Mouse (Mus musculus): ENCODE data around the gene Snx22.

The Snx22 gene

DNA sequence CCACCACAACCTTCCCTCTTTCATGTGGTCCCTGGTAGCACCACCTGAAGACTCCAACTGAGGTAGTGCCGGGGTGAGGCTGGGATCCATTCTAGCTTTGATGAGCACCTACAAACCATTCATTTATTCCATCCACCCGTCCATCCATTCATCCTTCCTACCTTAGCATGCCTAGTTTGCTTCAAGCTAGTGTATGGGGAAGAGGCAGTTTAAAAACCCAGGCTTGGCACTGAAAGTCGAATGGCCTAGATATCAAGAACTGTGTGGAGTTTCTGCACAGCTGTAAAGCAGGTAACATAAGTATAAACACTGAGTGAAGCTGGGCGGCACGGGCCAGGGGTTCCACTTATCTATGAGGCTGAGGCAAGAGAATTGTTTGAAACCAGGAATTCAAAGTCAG lies 632 bp upstream of the Snx22 start:
- DNase-seq (ENCODE audit: inconsistent age in 2 of 2, low spot score in 1 of 2), result peak in 1 of 2 experiments; percentile 16

DNA sequence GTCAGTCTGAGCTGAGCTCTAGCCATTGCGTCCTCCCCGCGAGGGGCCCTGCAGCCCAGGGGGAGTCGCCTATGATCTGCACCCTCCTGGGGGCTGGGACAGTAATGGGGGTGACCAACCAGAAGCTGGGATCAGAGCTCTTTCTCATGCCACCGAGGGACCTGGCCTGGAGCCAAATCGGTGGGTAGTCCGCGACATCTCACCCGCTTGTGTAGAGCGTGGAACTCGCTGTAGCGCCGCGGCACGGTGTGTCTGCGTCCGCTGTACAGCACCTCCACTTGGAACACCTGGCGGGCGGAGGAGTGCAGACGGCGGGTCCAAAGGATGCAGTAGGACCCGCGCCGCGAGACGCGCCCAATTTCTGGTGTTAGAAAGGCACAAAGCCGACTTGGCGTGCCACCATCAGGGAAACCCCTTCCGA lies 538 bp downstream of the Snx22 start:
- peak; percentile 35 to 69 for DNase-seq (ENCODE audit: inconsistent age in 2 of 2, low spot score in 1 of 2)

- no peak for DNase-seq (ENCODE audit: inconsistent age in 2 of 2, low spot score in 1 of 2)
Observed at GRCm38 (mm10) chr9:66068056-66068455, 1.5 kb downstream of the Snx22 start.

GRCm38 (mm10) chr9:66067542-66067941 lies 2.0 kb downstream of the Snx22 start:
- peak in 1 of 2 experiments; percentile 61 for DNase-seq (ENCODE audit: inconsistent age in 2 of 2, low spot score in 1 of 2)

DNA sequence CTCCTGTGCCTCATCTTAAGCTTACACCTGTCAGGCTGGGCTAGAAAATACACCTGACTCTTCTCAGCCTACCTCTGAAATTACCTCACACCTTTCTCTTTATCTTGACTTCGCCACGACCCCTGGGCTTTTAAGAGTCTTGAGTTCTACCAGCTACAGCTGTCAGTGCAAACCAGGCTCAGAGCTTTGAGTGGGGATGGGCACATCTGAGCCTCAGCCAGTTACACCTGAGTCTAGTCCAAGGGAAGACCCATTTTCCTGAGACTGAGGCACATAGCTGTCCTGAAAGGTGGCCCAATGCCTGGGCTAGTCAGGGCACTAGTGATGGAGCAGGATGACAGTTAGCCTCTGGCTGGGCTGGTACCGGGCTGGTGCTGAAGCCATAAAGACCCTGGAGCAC lies 2.7 kb downstream of the Snx22 start:
- DNase-seq (ENCODE audit: inconsistent age in 2 of 2, low spot score in 1 of 2), result no peak

DNA sequence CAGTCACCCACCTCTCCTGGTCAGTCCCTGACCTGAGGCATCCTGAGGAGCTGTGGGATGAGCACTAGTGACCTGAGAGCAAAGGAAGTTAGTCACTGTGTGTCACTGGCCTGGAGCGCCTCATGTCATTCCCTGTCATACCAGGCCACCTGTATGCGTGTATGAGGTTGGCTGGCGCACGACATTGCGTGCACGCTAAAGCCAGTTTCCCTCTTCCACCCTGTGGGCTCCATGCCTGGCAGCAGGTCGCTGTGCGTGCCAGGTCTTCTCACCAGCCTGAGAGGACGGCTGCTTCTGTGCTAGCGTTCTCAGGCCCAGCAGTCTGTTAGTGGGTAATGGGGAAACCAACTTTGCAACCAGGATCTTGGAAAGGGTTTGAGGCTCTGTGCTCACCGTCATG lies 5.2 kb downstream of the Snx22 start:
- DNase-seq (ENCODE audit: inconsistent age in 2 of 2, low spot score in 1 of 2), result no peak

- DNase-seq (ENCODE audit: inconsistent age in 2 of 2, low spot score in 1 of 2), result peak in 1 of 2 experiments; percentile 70
Observed at GRCm38 (mm10) chr9:66063446-66063845, 6.1 kb downstream of the Snx22 start.

DNA sequence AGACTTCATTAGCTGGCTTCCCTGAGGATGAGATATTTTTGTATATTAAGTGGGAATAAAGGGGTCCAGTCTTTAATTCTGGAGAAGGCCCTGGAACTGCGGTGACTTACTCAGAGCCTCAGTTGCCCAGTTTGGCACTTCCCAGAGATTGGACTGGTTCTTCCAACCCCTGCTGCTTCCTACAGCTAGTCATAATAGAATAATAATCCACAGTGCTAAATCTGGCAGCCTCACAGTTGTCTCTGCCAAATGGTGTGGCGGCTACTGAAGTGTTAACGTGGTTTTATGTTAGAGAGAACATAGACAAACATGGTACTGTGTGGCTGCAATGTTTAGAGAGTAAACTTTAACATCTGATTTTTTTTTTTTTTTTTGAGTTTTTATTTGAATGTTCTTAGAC lies 7.9 kb downstream of the Snx22 start:
- DNase-seq (ENCODE audit: inconsistent age in 2 of 2, low spot score in 1 of 2), result no peak

- DNase-seq (ENCODE audit: inconsistent age in 2 of 2, low spot score in 1 of 2), result peak in 1 of 2 experiments; percentile 43
Observed at GRCm38 (mm10) chr9:66060986-66061385, 8.5 kb downstream of the Snx22 start.

DNA sequence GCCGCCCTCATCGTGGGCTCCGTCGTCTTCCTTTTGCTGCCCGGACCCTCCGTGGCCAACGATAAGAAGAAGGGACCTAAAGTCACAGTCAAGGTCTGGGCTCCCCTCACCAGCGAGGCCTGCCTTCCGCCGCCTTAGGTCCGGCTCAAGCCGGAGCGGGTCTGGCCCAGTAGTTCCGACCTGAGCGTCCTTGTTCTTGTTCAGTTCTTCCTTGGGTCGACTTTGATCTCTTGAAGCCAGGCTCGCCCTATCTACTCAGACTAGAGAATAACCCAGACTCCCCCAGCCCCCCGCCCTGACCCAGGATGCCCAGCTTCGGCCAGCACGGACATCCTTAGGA lies 9.2 kb downstream of the Snx22 start:
- DNase-seq (ENCODE audit: inconsistent age in 2 of 2, low spot score in 1 of 2), result no peak

DNA sequence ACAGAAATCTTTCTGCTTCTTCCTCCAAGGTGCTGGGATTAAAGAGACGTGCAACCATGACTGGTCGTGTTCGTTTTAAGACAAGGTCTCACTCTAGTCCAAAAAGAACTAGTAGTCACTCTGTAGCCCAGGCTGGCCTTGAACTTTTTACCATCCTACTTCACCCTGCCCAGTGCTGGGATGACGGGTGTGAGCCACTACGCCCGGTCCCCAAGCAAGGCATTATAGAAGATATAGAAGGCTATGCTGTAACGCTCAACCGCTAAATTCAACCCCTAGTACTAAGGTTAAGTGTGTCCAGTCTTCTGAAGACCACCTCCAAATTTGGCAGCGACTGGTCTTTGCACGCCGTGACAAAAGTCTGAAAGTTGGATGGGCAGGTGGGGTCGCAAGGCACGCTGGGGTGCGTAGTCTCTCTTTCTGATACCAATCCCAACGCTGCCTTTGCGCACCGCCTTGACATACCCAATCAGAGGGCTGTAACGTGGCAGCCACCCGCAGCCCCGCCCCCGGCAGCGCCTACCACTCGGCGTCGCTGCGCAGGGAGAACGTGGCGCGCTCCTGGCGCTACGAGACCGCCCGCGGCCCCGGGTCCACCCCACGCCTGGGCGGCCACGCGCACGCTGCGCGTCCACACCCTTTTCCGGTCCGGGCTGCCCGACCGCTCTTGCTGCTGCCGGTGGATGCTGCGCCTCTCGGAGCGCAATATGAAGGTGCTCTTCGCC lies 9.8 kb downstream of the Snx22 start, which contains the start of gene Ppib:
TSS of gene Ppib (plus strand) at position 640 of the 725 bp plus-strand sequence.
- peak; percentile 99 for DNase-seq (ENCODE audit: inconsistent age in 2 of 2, low spot score in 1 of 2)

GRCm38 (mm10) chr9:66053620-66054019 lies 15.9 kb downstream of the Snx22 start:
- DNase-seq (ENCODE audit: inconsistent age in 2 of 2, low spot score in 1 of 2), result no peak

GRCm38 (mm10) chr9:66052731-66053130 lies 16.8 kb downstream of the Snx22 start:
- no peak for DNase-seq (ENCODE audit: inconsistent age in 2 of 2, low spot score in 1 of 2)

GRCm38 (mm10) chr9:66051493-66051892 lies 18.0 kb downstream of the Snx22 start:
- no peak for DNase-seq (ENCODE audit: inconsistent age in 2 of 2, low spot score in 1 of 2)

- DNase-seq (ENCODE audit: inconsistent age in 2 of 2, low spot score in 1 of 2), result no peak
Observed at GRCm38 (mm10) chr9:66049931-66050601, 19.5 kb downstream of the Snx22 start.

DNA sequence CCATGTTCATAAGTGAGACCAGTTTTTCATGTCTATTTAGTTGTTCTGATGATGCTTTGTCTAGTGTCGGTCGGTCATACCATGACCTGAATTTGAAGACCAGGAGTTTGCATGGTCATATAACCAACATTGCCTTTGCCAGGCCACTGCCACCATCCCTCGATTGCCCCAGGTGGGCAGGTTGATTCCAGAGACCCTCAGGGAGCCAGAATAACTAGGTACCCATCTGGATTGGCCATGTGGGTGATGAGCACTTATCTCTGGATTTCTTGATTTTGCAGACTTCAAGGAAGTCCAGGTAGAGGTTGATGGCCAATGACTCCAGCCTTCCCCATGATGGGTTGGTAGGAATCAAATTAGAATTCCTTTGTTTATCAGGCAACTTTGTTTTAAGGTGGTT lies 26.3 kb downstream of the Snx22 start:
- DNase-seq (ENCODE audit: inconsistent age in 2 of 2, low spot score in 1 of 2), result no peak

DNA sequence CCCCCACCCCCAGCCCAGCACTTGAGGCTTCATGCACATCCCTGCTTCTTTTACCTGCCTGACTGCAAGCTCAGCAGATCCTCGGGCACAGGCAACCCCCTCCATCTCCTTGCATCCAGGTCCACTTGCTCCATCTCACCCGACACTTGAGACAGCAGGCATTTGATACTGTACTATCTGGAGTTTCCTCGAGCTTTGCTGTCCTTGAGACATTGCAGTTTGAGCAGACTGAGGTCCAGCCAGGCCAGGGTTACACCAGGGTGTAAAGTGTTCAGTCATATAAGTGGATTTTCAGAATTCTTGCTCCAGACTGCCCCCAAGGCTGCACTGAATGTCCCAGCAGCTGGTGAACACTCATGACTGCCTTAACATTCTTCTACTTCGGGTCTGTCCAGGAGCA lies 27.2 kb downstream of the Snx22 start:
- no peak for DNase-seq (ENCODE audit: inconsistent age in 2 of 2, low spot score in 1 of 2)

DNA sequence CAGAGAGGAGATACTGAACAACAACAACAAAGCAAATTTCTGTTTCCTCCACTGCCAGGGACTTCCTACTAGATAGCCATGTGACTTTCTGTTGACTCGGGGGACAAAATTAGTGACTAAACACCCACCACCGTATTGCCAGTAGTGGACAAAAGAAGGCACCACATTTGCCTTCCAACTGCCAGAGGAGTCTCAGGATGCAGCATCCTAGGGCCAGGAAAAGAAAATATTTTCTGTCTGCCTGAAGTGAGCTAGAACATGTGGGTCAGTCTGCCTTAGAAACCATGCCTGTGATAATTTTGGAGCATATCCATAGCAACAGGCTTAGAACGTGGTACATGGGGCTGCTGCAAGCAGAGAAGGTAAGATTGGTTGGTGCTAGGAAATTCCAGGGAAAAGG lies 28.7 kb downstream of the Snx22 start:
- DNase-seq (ENCODE audit: inconsistent age in 2 of 2, low spot score in 1 of 2), result no peak

GRCm38 (mm10) chr9:66039290-66039689 lies 30.2 kb downstream of the Snx22 start:
- DNase-seq (ENCODE audit: inconsistent age in 2 of 2, low spot score in 1 of 2), result no peak

DNA sequence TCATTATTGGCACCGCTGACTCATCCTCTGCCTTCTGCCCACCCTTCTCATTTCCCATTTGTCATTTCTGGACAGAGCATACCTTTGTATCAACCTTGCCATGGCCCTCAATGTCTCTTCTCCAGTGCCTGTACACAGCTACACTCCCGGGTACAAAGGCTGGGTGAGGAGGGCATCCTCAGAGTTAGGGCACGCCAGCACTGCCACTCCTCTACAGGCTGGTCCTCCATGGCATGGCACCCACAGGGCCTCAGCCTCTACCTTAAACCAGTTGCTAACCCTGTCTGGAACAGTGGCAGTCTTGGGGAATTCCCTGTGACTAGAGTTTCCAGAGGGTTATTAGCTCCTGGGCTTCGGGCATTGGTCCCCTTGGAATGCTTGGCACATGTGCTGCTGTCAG lies 30.9 kb downstream of the Snx22 start:
- no peak for DNase-seq (ENCODE audit: inconsistent age in 2 of 2, low spot score in 1 of 2)

DNA sequence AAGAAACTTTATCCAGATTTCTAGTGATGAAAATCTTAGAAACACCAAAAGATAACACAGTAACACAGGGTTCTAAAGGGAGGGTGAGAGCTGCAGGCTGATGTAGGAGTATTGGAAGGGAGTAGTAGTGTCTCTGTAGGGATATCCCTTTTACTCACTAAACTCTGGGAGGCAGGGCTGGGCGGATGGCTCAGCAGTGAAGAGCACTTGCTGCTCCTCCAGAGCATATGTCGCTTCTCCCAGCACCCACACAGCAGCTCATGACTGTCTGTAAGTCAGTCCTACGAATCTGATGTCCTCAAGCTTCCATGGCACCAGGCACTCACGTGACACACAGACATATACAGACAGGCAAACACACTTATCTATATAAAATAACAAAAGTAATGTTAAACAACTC lies 31.4 kb downstream of the Snx22 start:
- no peak for DNase-seq (ENCODE audit: inconsistent age in 2 of 2, low spot score in 1 of 2)

DNA sequence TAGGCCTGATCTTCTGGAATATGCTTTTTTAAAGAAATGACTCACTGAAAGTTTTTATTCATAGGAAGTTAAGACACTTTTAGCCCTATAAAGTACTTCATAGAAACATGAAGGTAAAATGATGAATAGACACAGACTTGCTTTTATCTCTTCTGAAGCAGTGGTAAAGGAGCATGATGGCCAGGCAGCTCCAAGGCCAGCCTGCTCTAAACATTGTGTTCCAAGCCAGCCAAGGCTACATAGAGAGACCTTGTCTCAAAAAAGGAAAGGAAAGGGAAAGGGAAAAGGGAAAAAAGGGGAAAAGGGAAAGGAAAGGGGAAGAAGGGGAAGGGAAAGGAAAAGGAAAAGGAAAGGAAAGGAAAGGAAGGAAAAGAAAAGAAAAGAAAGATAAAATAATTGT lies 48.9 kb downstream of the Snx22 start:
- DNase-seq (ENCODE audit: inconsistent age in 2 of 2, low spot score in 1 of 2), result peak; percentile 68 to 74

Measured in adrenal gland, adult (tissue).